In the genomic region with DNA sequence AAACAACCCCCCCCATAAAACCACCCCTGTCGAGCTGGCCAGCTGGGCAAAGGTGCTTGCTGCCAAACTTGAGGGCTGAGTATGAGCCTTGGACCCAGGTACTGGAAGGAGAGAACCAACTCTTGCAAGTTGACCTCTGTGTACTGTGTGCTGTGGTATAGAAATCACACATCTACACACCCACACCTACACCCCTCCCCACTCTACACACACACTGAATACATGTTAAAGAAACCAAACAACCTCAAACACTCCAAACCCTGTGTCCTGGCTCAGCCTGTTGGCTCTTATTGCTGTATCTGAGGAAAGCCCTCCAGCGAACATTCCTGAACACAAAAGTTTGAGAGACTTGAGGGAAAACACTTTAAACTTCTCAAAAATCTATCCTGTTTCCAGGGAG, we compare ENCODE assay signal across 24 mouse cellular contexts. TPM values are rescaled to one million over a fixed set of nuclear protein-coding genes. Genes with fewer than 3 reads are reported as not detected.
DNase-seq lines count a peak whose midpoint lies in the region; ATAC-seq and TF ChIP-seq lines count a peak whose summit lies in the region.
"Had no signal": no experiment of that assay in that cellular context is flagged by ENCODE, and none has a peak within 500 bp of the region (broad histone marks: within the 10 kb centered on the region; RNA-seq: fewer than 3 reads in every experiment).

No protein-coding gene starts in this region.

- ATAC-seq in kidney, postnatal 0 days (replicated peaks; ENCODE audit: low FRiP score, low read depth): peak; percentile 43; the same call in 1 of the 2 replicates
- ATAC-seq in lung, postnatal 0 days: peak; percentile 91
- ATAC-seq: forebrain, embryonic 15.5 days; hindbrain, postnatal 0 days had no signal

- intact Hi-C loops in gastrocnemius, postnatal 36 days (cut with DNase I): no loop called here

- TF ChIP-seq POLR2A in kidney, adult 2 months (IDR thresholded peaks at IDR 0.05; ENCODE audit: low read depth, low read length): no peak

- H3K4me2 ChIP-seq in kidney, postnatal 0 days (ENCODE audit: low read length): no peak overlapping the region
- no peak overlapping the region for H3K4me2 ChIP-seq in lung, postnatal 0 days (replicated peaks; ENCODE audit: low read depth, low read length)
- H3K4me2 ChIP-seq: embryonic facial prominence, embryonic 15.5 days; forebrain, embryonic 15.5 days; heart, embryonic 15.5 days; hindbrain, embryonic 13.5 days had no signal

- no peak overlapping the region for H3K27ac ChIP-seq in kidney, postnatal 0 days
- H3K27ac ChIP-seq in kidney, adult 2 months (ENCODE audit: insufficient read depth, low read depth, low read length): no peak overlapping the region
- H3K27ac ChIP-seq in lung, postnatal 0 days (ENCODE audit: low read length): 0 out of 2 replicates have a peak overlapping the region, but pooled peaks have one; percentile 20
- H3K27ac ChIP-seq: embryonic facial prominence, embryonic 15.5 days; forebrain, embryonic 15.5 days; heart, embryonic 15.5 days; hindbrain, embryonic 13.5 days; hindbrain, postnatal 0 days had no signal

- WGBS in kidney, postnatal 0 days: 41% methylated on average over 2 of the region's 2 CpGs
- 37% methylated on average over 2 of the region's 2 CpGs for whole genome bisulfite sequencing in kidney, adult 2 months
- WGBS in lung, postnatal 0 days: 32% methylated on average over 2 of the region's 2 CpGs

- no peak for TF ChIP-seq CTCF in kidney, postnatal 0 days (IDR thresholded peaks at IDR 0.05; ENCODE audit: low read depth)
- no peak for TF ChIP-seq CTCF in kidney, adult 2 months (conservative IDR thresholded peaks at IDR 0.05; ENCODE audit: insufficient read depth, insufficient read length, low read depth, low read length)
- no peak for TF ChIP-seq CTCF in lung, postnatal 0 days (IDR thresholded peaks at IDR 0.05)

- DNase-seq in kidney, postnatal 0 days (ENCODE audit: low spot score): peak; percentile 17
- no peak for DNase-seq in kidney, adult 2 months
- DNase-seq in lung, postnatal 0 days (ENCODE audit: low spot score): peak; percentile 88
- DNase-seq in lung, adult 18-20 months: no peak
- DNase-seq in lung, postnatal 25 days (ENCODE audit: low spot score): peak; percentile 3
- no peak for DNase-seq in gastrocnemius, postnatal 36 days
- DNase-seq in adrenal gland, adult 18-20 months (ENCODE audit: low spot score in 2 of 2): no peak
- DNase-seq: adrenal gland, postnatal 14 days; cerebellum, adult 18-20 months; cerebellum, adult 9-11 months; cerebellum, postnatal 36 days; gastrocnemius, postnatal 10 days; heart, postnatal 14 days had no signal

- H3K36me3 ChIP-seq in kidney, postnatal 0 days (ENCODE audit: insufficient read depth, low read length): no peaks in the 10 kb centered on the region
- no peaks in the 10 kb centered on the region for H3K36me3 ChIP-seq in kidney, adult 2 months (ENCODE audit: control insufficient read depth, insufficient read depth, low read length)
- no peaks in the 10 kb centered on the region for H3K36me3 ChIP-seq in lung, postnatal 0 days (ENCODE audit: insufficient read depth, low read length)
- H3K36me3 ChIP-seq: embryonic facial prominence, embryonic 15.5 days; forebrain, embryonic 15.5 days; heart, embryonic 15.5 days; hindbrain, embryonic 13.5 days had no signal

- H3K27me3 ChIP-seq in kidney, postnatal 0 days (ENCODE audit: insufficient read depth, low read length): no peaks in the 10 kb centered on the region
- H3K27me3 ChIP-seq in kidney, adult 2 months (replicated peaks; ENCODE audit: control insufficient read depth, insufficient read depth, low read length): no peaks in the 10 kb centered on the region
- H3K27me3 ChIP-seq in lung, postnatal 0 days (replicated peaks; ENCODE audit: insufficient read depth, low read length): no peaks in the 10 kb centered on the region
- H3K27me3 ChIP-seq: embryonic facial prominence, embryonic 15.5 days; forebrain, embryonic 15.5 days; heart, embryonic 15.5 days; hindbrain, embryonic 13.5 days had no signal

- no peak overlapping the region for H3K9ac ChIP-seq in kidney, postnatal 0 days (ENCODE audit: low read depth, low read length)
- H3K9ac ChIP-seq in lung, postnatal 0 days (replicated peaks; ENCODE audit: low read depth): no peak overlapping the region
- H3K9ac ChIP-seq: embryonic facial prominence, embryonic 15.5 days; forebrain, embryonic 15.5 days; heart, embryonic 15.5 days; hindbrain, embryonic 13.5 days had no signal

- no peak overlapping the region for H3K4me3 ChIP-seq in kidney, postnatal 0 days (replicated peaks; ENCODE audit: low read depth, low read length)
- no peak overlapping the region for H3K4me3 ChIP-seq in kidney, adult 2 months (ENCODE audit: insufficient read depth, low read depth, low read length)
- H3K4me3 ChIP-seq in lung, postnatal 0 days (ENCODE audit: low read depth, low read length): no peak overlapping the region
- H3K4me3 ChIP-seq: embryonic facial prominence, embryonic 15.5 days; erythroblast, embryonic 14.5 days; forebrain, embryonic 15.5 days; heart, embryonic 15.5 days; hindbrain, embryonic 13.5 days had no signal

- no peaks in the 10 kb centered on the region for H3K9me3 ChIP-seq in kidney, postnatal 0 days (replicated peaks; ENCODE audit: low read length)
- H3K9me3 ChIP-seq in lung, postnatal 0 days (ENCODE audit: low read length): no peaks in the 10 kb centered on the region
- H3K9me3 ChIP-seq: embryonic facial prominence, embryonic 15.5 days; forebrain, embryonic 15.5 days; heart, embryonic 15.5 days; hindbrain, embryonic 13.5 days had no signal

- H3K4me1 ChIP-seq in kidney, postnatal 0 days (replicated peaks; ENCODE audit: insufficient read depth, low read length): no peaks in the 10 kb centered on the region
- no peaks in the 10 kb centered on the region for H3K4me1 ChIP-seq in kidney, adult 2 months (ENCODE audit: control insufficient read depth, insufficient read depth, low read length)
- H3K4me1 ChIP-seq in lung, postnatal 0 days (ENCODE audit: insufficient read depth, low read depth, low read length): no peaks in the 10 kb centered on the region
- H3K4me1 ChIP-seq: embryonic facial prominence, embryonic 15.5 days; forebrain, embryonic 15.5 days; heart, embryonic 15.5 days; hindbrain, embryonic 13.5 days had no signal

- no peak; the same call in 1 of the 2 replicates for TF ChIP-seq EP300 in lung, postnatal 0 days (IDR thresholded peaks at IDR 0.05)

RNA-seq across cellular contexts. Expression of gene Dzip1l, which starts 6.3 kb away (rescaled TPM):
- polyA plus RNA-seq in kidney, postnatal 0 days (2015; fragmentation: Nextera tagmentation; extraction: Ambion mirVana): 17.3 and 18.7 TPM in 2 replicates
- 6.8 and 7.2 TPM in 2 replicates for polyA plus RNA-seq in kidney, adult 2 months (2012; rRNA removed)
- 15.4 and 17.1 TPM in 2 replicates for polyA plus RNA-seq in lung, postnatal 0 days (2015; fragmentation: Nextera tagmentation; extraction: Ambion mirVana)
- total RNA-seq in gastrocnemius, postnatal 36 days (2021): 1 to 10 TPM; 1.9 to 2.1 TPM
- 1 to 10 TPM; 3.0 to 4.3 TPM for total RNA-seq in adrenal gland, adult 18-20 months (2021)
- total RNA-seq: hematopoietic stem cell, adult 5-6 weeks had no signal

RNA-seq across cellular contexts. Expression of gene A4gnt, which starts 10.7 kb away (rescaled TPM):
- polyA plus RNA-seq in kidney, postnatal 0 days (2015; fragmentation: Nextera tagmentation; extraction: Ambion mirVana): 1.2 and 2.0 TPM in 2 replicates
- polyA plus RNA-seq in kidney, adult 2 months (2012; rRNA removed): 7.9 TPM in 2 replicates
- polyA plus RNA-seq in lung, postnatal 0 days (2015; fragmentation: Nextera tagmentation; extraction: Ambion mirVana): not detected in 2 replicates
- total RNA-seq in gastrocnemius, postnatal 36 days (2021): not detected
- not detected for total RNA-seq in adrenal gland, adult 18-20 months (2021)
- total RNA-seq: adrenal gland, postnatal 14 days; ES-E14; gastrocnemius, postnatal 10 days; heart, adult 8-10 months; heart, postnatal 14 days; hematopoietic stem cell, adult 5-6 weeks; hindbrain, postnatal 0 days had no signal
- polyA plus RNA-seq: embryonic facial prominence, embryonic 15.5 days; erythroblast, embryonic 14.5 days; forebrain, embryonic 11.5 days; forebrain, embryonic 15.5 days; gonadal fat pad, adult 2 months; heart, embryonic 15.5 days; hindbrain, embryonic 13.5 days; hindbrain, postnatal 0 days had no signal

RNA-seq across cellular contexts. Expression of gene Dbr1, which starts 47.4 kb away (rescaled TPM):
- polyA plus RNA-seq in kidney, postnatal 0 days (2015; fragmentation: Nextera tagmentation; extraction: Ambion mirVana): 17.0 and 21.2 TPM in 2 replicates
- polyA plus RNA-seq in kidney, adult 2 months (2012; rRNA removed): 6.5 and 6.7 TPM in 2 replicates
- 14.1 and 15.8 TPM in 2 replicates for polyA plus RNA-seq in lung, postnatal 0 days (2015; fragmentation: Nextera tagmentation; extraction: Ambion mirVana)
- 1 to 10 TPM; 2.6 to 5.6 TPM for total RNA-seq in gastrocnemius, postnatal 36 days (2021)
- total RNA-seq in adrenal gland, adult 18-20 months (2021): 10 to 100 TPM; 10.2 to 14.4 TPM

RNA-seq across cellular contexts. Expression of gene Armc8, which starts 54.3 kb away (rescaled TPM):
- 15.8 and 18.9 TPM in 2 replicates for polyA plus RNA-seq in kidney, postnatal 0 days (2015; fragmentation: Nextera tagmentation; extraction: Ambion mirVana)
- polyA plus RNA-seq in kidney, adult 2 months (2012; rRNA removed): 10.2 and 11.3 TPM in 2 replicates
- polyA plus RNA-seq in lung, postnatal 0 days (2015; fragmentation: Nextera tagmentation; extraction: Ambion mirVana): 13.7 and 15.8 TPM in 2 replicates
- total RNA-seq in gastrocnemius, postnatal 36 days (2021): 10 to 100 TPM; 22.0 to 25.2 TPM
- total RNA-seq in adrenal gland, adult 18-20 months (2021): 10 to 100 TPM; 19.9 to 26.9 TPM

Comparison
In these comparisons a context has a peak if more than half of its experiments do, and no peak if none do; other contexts are left out.
1. DNase-seq: peak in kidney, postnatal 0 days (single experiment), lung, postnatal 0 days (single experiment) and lung, postnatal 25 days (single experiment); none in kidney, adult 2 months (single experiment), lung, adult 18-20 months (0 of 2), gastrocnemius, postnatal 36 days (0 of 2) and adrenal gland, adult 18-20 months (0 of 2).